Mouse (Mus musculus): ENCODE data around the gene Lin7b.

DNA sequence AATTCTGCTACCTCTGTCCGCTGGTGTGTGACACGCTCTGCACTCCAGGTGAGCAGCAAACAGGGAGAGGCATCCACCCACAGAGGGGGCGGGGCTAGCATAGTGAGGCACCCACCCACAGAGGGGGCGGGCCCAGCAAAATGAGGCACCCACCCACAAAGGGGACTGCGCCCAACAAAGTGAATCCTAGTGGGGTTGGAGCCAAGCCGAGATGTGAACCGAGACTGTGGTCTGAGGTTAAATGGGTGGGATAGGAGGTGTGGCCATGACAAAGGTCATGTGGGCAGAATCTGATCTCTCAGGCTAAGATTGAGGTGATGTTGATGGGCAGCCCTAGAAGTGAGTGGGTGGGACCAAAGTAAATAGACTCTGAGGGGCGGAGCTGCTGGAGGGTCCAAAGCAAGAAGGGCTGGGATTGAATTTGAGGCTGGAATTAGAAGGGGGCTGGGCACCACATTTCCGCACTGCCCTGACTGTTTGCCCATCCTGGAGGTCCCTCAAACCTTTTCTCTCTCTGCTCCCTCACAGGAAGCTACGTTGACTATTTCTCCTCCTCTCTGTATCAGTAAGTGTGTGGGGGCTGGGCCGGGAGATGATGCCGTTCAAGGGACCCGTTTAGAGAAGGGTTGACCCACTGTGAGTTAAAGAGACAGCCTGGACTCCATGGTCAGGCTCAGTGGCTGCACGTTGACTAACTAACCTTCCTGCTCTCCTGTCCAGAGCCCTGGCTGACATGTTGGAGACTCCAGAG, 32.0 kb downstream of the Lin7b start:
- TF ChIP-seq GATA1 (IDR thresholded peaks at IDR 0.05; ENCODE audit: borderline replicate concordance, low read length) = no peak
- TF ChIP-seq FLI1 (IDR thresholded peaks at IDR 0.05; ENCODE audit: low read length) = no peak
